Mouse (Mus musculus) 416B (cell line): Measurements from ENCODE around the gene Adamts13.

Experiments used
- DNase-seq: peaks from one replicate; pipeline ENCODE4 v3.0.0; 2011; ENCODE audit warnings: low read depth

Adamts13 gene

DNA sequence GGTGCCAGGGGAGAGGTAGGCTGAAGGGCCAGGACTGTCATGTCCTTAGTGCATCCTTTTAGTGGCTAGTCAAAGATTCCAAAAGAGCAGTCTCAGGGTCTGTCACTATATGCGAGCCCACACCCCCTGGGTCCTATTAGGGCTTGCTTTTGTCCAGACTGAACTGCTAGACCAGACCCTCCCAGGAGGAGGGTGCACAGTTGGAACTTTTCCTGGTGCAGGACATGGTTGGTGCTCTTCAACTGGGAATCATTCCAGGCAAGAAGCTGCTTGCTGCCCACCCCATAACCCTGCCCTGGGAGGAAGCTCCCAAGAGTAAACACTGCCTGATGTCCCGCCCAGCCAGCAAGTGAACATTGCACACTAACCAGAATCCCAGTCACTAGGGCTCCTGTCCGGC, at the start of gene Adamts13:
Gene Adamts13, plus strand, starts transcription at position 301 of the 400 bp plus-strand sequence.
- no peak for DNase-seq

DNA sequence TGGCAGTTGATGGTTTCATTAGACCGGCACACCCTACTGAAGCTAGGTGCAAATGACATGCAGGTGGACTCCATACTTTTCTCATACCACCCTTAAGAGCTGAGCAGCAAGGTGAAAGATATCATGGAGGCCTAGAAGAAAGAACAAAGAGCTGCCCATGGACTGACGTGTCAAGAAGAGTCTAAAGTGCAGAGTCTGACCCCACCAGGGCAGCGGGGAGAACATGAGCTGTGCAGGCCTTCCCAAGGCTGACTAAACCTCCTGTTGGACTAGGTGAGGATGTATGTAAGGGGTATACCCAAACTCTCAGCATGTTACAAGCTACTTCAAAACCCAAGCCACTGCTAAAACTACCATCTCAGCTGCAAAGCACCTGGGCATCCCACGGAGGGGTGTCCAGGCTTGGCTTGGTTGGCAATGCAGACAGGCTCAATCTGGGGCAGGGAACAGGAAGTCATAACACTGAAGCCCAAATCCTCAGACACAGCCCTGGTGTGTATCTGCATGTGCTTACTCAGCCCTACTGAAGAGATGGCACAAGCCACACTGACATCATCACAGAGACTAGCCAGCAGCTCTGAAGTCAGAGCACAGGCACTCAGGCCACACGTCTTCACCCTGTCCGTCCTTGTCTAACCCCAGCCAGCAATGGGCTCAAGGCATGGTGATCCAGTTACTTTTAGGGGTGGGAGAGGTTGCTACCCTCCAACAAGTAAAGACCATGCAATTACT, 45.3 kb upstream of the Adamts13 start:
- no peak for DNase-seq

DNA sequence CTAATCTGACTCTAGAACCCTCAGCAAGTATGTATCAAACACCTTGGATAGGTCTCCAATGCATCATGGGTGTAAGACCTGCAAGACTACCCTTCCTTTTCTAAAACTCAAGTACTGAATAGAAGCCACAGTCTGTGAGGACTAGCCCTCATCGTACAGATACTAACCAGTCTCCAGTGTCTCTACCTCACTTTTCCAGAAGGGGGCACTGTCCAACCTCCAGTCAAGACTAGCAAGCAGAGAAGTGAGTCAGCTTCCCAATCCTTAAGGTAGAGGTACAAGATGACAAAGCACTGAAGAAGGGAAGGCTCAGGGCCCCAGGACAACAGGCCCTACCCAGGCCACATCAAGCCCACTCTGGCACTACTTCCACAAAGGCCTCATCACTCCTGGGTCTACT, 42.8 kb upstream of the Adamts13 start:
- DNase-seq = peak; percentile 90

DNA sequence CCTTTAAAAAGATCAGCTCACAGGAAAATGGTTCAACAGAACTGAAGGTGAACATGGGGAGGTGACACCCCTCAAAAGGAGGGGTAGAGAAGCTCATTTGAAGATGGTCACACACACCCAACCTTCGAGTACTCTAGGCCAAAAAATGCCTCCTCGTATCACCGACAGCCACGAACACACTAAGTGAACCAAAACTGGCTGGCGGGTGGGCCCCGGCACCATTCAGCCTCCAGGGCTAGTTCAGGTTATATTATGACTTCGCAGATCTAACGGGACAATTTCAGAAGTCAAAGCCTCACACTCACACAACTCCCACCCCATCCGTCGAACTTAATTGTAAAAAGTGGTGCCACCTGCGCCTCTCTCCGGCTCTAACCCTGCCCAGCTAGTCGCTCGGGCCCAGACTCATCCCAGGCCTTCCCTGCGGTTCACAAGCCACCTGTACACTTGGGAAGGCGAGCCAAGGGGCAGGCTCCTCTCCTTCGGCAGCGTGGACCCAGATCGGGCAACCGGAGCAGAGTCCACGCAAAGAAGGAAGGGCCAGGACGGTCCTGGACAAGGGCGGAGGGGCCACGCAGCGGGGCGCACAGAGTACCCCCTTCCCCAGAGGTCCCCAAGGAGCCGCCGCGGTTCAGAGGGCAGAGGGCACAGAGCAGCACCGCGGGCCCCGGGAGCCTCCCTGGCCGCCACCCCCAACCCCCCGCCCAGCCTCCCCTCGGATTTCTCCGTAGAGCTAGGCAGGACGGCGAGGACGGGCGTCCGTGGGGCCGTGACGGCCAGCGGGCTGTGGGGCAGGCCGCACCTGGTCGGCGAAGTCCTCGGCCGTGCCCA, 40.5 kb upstream of the Adamts13 start:
- DNase-seq = no peak

DNA sequence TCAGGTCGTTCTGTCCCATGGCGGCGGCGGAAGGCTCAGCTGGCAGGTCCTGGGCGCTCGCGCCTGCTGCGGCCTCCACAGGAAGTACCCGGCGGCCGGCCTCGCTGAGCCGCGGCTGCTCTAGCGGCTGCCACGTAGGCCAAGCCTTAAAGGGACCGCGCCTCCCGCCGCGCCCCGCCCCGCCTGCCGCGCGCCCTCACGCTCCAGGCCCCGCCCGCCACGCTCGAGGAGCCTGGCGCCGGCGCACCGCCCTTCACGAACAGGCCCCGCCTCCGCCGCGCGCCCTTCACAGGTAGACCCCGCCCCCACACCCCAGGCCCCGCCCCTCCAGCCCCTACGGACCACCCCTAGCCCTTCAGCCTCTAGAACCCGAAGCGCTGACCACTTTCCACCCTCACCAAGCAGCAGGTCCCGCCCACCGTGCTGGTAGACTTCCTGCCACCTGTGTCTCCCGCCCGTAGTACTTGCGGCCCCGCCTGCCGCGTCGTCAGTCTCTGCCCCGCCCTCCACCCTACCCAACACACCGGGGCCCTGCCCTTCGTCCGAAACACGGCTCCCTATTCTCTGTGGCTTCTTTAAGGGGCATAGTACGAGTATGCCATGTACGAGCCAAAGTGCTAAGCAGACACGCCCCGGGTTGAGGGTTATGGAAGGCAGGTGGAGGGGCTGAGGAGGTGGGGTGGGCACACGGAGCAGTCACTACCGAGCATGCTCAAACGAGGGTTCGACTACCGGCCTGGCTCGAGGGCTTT, 39.7 kb upstream of the Adamts13 start, which contains the start of the genes Surf4 and Stkld1:
Gene Surf4, minus strand, starts transcription at position 625 of the 752 bp plus-strand sequence.
Gene Stkld1, plus strand, starts transcription at position 744 of the 752 bp plus-strand sequence.
- DNase-seq = peak; percentile 98

DNA sequence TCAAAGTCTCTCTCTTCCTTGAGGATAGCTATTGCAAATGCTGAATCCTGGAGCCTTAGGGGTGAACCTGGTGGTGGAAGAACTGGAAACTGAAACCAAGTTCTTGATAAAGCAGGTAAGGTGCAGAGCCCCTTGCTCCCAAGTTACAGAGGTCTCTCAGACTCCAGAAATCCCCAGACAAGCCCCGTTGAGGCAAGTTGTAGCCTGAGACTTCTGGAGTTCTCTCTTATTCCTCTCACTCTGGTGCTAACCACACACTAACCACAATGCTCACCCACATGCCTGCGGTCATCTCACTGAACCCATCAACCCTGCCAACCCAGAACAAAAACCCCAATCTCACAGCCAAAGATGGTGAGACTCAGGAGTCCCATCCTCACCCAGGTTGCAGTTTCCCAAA, 37.9 kb upstream of the Adamts13 start:
- peak; percentile 68 for DNase-seq

DNA sequence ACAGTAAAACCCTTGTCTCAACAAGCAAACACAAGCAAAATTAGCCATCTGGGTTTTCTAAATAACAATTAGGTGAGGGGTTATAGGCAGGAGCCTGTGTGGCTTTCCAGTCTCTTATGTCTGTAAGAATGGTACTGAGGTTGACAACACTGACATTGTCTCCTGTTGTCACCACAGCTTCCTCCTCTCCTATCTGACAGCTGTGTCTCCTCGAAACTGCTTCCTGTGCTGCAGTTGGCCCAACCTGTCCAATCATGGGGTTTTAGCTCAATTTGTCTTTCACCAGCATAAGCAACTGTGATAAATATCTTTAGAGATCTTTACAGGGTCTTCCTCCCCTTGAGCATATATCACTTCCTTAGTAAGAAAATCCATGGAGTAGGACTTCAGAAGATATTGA, 36.8 kb upstream of the Adamts13 start:
- peak; percentile 73 for DNase-seq

DNA sequence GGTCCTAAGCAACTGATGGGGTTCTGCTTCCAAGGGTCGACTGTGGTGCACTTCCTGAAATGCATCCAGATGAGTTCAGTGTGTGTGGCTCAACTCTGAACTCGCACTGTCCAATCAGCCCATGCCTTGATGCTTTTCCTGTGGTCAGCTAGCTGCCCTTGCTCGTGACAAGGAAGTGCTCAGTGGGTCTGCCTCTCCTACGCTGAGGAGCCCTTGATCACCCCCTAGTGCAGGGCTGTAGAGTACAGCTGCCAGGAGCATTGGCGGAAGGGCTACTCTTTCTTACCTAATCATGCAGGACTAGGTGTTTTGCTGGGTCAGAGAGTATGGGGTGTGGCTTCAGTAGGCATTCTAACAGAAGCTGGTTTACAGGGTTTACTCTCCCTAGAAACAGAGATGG, 31.7 kb upstream of the Adamts13 start:
- peak; percentile 91 for DNase-seq

DNA sequence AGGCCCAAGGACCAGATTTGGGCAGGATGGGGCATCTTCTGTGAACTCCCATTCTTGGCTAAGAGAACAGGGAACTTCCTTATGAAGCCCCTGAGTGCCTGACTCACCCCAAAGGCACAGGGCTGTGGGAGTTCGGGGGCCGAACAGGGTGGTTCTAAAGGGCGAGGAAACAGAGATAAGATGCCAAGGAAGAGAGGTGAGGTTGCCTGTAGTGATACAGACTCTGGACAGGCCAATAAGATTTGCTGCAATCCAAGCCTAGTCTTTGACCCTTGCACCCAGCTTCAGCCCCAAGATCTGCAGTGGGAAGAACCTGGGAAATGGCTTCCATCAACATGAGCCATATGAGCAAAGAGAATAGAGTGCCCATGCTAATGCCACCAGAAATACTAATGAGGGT, 30.0 kb upstream of the Adamts13 start:
- DNase-seq = no peak

DNA sequence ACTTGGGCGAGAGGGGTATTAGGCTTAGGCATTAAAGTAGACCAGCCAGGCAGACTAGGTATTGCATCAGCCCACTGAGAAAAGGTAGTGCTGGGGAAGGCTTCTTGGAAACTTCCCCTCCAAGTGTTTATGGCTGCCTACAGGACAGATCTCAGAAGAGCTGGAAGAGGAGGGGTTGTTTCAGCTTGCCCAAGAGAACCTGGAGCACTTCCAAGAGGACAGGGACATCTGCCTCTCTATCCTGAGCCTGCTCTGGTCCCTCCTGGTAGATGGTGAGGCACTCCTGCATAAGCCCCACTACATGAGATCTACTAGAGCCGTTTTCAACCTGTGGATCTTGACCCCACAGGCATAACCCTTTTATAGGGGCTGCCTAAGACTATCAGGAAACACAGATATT, 22.8 kb upstream of the Adamts13 start:
- no peak for DNase-seq

DNA sequence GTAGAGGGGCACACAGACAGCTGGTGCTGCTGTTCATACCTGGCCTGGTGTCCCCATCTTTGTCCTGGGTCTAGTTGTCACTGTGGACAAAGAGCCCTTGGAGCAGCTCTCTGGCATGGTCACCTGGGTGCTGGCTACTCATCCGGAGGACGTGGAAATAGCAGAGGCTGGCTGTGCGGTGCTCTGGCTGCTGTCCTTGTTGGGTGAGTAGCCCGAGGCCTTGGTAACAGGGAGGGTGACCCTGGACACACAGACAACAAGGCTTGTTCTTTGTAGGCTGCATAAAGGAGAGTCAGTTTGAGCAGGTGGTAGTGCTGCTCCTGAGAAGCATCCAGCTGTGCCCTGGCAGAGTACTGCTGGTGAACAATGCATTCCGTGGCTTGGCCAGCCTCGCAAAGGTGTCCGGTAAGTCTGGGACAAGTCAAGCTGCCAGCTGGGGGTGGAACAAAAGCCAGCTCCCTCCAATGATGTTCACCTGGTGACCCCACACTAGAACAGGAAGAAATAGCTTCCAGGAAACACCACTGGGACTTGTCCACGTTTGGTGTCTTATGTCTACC, 21.8 kb upstream of the Adamts13 start:
- no peak for DNase-seq

DNA sequence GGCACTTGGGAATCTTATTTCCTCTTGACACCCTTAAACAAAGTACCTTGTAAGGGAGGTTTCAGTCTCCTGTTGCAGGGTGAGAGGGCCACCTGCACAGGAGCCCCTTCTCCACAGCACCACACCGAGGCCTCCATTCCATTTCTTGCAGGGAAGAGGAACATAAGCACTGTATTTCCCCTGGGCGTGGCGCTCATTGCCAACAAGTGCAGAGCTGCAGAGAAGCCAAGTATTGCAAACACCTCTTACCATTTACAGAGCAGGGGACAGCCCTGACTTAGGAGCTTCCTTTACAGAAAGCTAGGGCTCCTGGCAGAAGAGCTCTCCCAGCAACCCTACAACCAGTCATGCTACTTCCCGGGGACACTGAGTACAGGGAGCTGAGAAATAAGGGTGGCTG, 21.0 kb upstream of the Adamts13 start:
- DNase-seq = no peak

DNA sequence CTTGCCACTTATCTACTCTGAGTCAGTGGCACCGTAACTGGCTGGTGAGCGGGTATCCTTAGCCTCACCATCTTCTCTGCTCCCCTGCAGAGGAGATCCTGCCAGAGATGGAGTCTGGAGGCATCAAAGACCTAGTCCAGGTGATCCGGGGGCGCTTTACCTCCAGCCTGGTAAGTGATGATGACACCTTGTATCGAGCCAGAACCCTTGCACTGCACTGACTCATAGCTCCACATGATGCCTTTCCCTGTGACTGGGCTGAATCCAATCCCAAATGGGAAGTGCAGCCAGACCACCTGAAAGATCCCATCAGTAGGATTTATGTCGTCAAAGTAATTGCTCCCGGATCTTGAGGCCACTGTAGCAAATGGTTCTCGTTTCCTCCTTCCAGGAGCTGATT, 20.4 kb upstream of the Adamts13 start:
- DNase-seq = no peak

DNA sequence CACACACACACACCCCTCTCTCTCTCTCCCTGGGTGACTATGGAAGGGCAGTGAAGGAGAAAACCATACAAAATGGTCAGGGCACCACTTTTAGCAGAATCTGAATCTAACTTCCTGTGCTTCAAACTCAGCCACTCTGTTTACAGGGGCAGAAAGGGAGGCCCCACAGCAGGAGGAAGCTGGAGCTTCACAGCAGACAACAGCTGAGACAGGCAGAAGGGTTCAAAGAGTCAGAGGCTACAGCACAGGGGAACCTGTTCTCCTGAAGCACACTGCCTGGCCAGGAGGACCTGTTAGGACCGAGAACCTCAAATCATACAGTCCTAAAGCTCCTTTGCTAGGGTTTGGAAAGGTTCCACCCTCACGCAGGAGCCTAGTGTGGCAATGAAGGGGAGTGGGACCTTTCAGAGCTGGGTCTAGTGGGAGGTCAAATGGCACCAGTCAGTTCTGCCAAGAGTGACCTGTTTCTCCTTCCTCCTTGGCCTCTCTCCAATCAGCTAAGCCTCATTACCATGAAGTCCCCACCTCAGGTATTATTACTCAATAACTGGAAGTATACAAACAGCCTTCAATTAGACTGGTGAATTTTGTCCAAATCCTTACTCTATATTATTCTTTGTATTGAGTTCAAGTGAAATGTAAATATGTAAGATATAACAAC, 18.4 kb upstream of the Adamts13 start:
- no peak for DNase-seq

DNA sequence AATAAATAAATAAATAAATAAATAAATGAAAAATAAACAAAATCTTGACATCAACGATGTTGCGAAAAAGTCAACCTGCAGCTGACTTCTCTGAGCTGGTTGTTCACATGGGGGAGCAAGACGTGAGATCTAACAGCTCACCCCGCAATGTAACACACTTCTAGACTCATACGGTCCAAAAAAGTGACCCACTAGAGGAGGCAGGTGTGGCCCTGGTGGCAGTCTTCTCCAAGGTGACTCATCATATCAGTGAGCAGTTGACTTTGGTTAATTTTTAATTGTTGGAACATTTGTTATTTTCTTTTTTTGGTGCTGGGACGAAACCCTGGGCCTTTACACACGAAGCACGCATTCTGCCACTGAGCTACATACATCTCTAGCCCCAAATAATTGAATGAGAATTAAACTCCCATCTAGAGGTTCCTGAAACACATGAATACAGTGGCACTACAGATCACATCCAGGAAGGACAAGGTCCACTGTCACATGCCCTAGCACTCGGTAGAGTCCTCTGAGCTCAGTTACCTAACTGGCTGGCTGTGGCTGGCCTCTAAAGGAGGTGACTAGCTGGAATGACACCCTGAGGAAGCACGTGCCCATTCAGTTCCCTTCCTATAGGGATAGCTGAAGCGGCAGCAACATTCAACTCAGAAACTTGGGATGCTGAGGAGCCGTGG, 16.3 kb upstream of the Adamts13 start:
- DNase-seq = no peak

DNA sequence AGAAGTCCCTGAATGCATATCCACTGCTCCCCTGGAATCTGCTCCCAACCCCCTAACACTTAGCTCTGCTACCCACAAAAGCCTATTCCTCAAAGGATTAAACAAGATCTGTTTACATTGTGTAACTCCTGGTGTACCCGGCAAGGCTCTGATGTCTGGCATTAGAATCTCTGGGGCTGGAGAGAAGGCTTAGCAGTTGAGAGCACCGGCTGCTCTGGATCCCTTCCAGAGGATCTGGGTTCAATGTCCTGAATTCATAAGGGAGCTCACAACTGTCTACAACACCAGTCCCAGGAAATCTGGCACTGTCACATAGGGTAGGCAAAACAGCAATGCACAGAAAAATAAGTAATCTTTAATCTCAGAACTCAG, 15.7 kb upstream of the Adamts13 start:
- no peak for DNase-seq

DNA sequence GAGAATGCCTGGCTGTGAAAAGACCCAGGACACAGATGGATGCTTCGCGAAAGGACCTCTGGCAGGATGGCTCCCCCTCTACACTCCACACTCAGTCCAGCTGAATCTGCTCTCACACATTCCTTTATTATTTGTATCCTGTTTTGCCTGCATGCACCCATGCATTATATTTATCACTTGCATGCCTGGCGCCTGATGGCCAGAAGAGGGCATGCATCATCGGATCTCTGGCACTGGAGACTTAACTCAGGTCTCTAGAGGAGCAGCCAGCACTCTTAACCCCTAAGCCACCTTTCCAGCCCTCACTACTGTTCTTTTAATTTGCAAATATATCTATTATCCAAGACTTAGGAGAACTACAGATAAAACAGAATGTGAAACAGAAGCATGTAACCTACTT, 12.5 kb upstream of the Adamts13 start:
- DNase-seq = peak; percentile 28

DNA sequence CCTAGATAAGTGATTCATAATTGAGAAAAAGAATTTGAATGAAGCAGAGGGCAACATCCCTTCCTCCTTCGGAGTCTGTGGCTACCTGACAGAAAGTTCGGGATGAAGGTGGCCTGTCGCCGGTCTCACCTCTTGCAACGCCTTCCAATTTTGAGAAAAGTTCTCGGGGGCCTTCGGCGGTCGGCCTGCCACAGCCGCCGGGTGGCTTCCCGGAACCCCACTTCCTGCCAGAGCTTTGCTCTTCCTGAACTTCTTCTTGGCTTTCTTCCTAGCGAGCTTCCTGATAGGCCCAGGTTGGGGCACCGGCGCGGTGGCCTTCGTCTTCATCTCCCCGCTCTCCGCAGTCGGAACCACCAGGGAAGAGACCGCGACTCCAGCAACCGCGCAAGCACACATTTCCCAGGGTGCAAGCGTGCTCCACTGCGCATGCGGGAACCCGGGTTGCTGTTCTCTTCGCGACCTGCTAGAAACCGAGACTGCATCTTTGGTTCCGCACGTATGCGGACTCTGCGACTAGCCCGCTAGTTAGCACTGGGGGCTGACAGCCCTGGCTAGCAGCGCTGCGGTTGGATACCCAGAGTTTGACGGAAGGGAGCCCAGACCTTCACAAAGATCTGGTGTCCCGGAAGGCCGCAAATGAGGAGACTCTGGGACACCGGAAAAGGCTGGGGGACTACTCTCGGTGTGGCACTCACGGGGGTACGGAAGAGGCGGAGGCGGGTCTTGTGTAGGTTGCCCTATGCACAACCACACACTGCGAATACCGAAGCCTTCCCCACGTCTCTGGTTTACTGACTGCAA, 9.1 kb upstream of the Adamts13 start, which contains the start of gene Rexo4:
Gene Rexo4, minus strand, starts transcription at position 464 of the 801 bp plus-strand sequence.
- peak; percentile 97 for DNase-seq

DNA sequence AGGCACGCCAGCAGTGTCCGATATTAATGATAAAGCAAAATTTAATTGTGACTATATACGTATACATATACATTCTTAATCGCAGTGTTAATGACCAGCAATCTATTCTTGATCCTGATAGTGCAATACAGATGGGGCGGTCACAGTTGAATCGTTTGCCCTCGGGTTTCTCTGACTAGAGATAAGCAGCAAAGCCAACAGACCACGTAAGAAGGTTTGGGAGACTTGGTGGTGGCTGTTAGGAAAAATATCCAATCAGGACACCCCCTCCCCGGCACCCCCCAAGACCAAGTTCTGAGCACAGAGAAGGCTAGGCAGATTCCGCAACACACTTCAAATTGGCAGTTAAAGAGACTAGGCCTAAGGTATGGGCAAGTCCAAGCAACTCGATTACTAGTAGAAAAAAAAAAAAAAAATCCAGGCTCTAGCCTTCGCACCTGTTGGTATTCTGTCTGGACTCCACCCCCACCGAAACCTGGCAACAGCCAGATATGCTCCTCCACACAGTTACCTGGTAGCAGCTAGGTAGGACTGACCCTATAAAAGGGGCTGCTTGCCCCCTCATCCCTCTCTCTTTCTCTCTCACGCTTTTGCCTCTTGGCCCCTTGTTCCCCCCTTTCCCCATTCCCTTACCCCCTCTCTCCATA, 8.4 kb upstream of the Adamts13 start:
- DNase-seq = no peak

DNA sequence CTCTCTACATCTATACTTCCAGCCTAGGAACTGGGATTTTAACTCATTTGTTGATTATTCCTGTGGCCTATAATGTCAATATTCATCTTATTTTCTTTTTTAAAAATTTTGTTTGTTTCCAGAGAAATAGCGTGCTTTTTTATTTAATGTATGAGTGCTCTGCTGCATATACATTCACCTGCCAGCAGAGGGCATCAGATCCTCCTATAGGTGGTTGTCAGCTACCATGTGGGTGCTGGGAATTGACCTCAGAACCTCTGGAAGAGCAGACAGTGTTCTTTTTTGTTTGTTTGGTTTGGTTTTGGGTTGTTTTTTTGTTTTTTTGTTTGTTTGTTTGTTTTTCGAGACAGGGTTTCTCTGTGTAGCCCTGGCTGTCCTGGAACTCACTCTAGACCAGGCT, 6.0 kb upstream of the Adamts13 start:
- peak; percentile 13 for DNase-seq
